Mouse (Mus musculus): ENCODE results near the gene Cst12.

GRCm38 (mm10) chr2:148750058-148750457 lies 39.1 kb upstream of the Cst12 start, which contains the start of gene Cstl1:
- TF ChIP-seq E2F4 (IDR thresholded peaks at IDR 0.05; ENCODE audit: insufficient read depth): no peak
- TF ChIP-seq POLR2AphosphoS2 (IDR thresholded peaks at IDR 0.05; ENCODE audit: insufficient read length, low read depth): no peak
- no peak for TF ChIP-seq MAX (IDR thresholded peaks at IDR 0.05; ENCODE audit: low read depth)
- no peak for TF ChIP-seq POLR2A (IDR thresholded peaks at IDR 0.05; ENCODE audit: insufficient read length, low read depth)
- TF ChIP-seq TCF12 (IDR thresholded peaks at IDR 0.05; ENCODE audit: insufficient read depth, poor library complexity, severe bottlenecking): no peak
- no peak for TF ChIP-seq USF1 (IDR thresholded peaks at IDR 0.05; ENCODE audit: low read depth)
